Mouse (Mus musculus) heart, postnatal 0 days (tissue): Measurements from ENCODE around the gene Setd3.

Experiments
- CTCF ChIP-seq: IDR thresholded peaks from 2 replicates; pipeline ENCODE4 v1.5.1; 2016; ENCODE audit warnings: antibody characterized with exemption, control low read depth, low read depth
- EP300 ChIP-seq: IDR thresholded peaks from 2 replicates; pipeline ENCODE4 v1.6.1; 2016; ENCODE audit warnings: antibody characterized with exemption, low read depth

- TF ChIP-seq CTCF = no peak
- TF ChIP-seq EP300 = no peak
Measured at GRCm38 (mm10) chr12:108097643-108098042, 81.5 kb downstream of the Setd3 start.
